Mouse (Mus musculus) C2C12 (cell line): ENCODE measurements at regions not wholly inside any gene's neighbourhood (a gene's known extent, or its start where the extent isn't known, plus 50 kb on each side); places are given as distances from the start of the nearest gene placed in this dataset.
A peak's percentile ranks its signal among the peaks of the same experiment; 100 is the strongest.

Experiments
- H3K27me3 ChIP-seq: one replicate; pipeline ENCODE4 v1.6.1; 2011; ENCODE audit not compliant: control insufficient read depth, insufficient read depth, insufficient read length
- H3K36me3 ChIP-seq: one replicate; pipeline ENCODE4 v1.6.1; 2011; ENCODE audit not compliant: control insufficient read depth, insufficient read depth
- H3K4me3 ChIP-seq: one replicate; pipeline ENCODE4 v1.5.1; 2011; ENCODE audit warnings: mild to moderate bottlenecking, control low read depth; ENCODE audit not compliant: poor library complexity, insufficient read depth, severe bottlenecking
- H3K79me2 ChIP-seq: one replicate; pipeline ENCODE4 v1.6.1; 2011; ENCODE audit not compliant: control insufficient read depth, insufficient read depth
- H3K79me3 ChIP-seq: one replicate; pipeline ENCODE4 v1.6.1; 2011; ENCODE audit warnings: low read depth, control low read depth
- H3ac ChIP-seq: one replicate; pipeline ENCODE3; 2011; ENCODE audit warnings: low read depth; ENCODE audit not compliant: control insufficient read depth, insufficient read length
- CEBPB ChIP-seq: IDR thresholded peaks from one replicate; pipeline ENCODE4 v1.6.1; 2011; ENCODE audit warnings: low read depth, mild to moderate bottlenecking, control low read depth, moderate library complexity
- CTCF ChIP-seq: IDR thresholded peaks from one replicate; pipeline ENCODE4 v1.5.1; 2011; ENCODE audit not compliant: control insufficient read depth, insufficient read depth, insufficient read length
- FOSL1 ChIP-seq: IDR thresholded peaks from one replicate; pipeline ENCODE4 v1.8.0; 2011; ENCODE audit warnings: mild to moderate bottlenecking, low read length; ENCODE audit not compliant: poor library complexity, insufficient read depth, severe bottlenecking
- MAX ChIP-seq: IDR thresholded peaks from one replicate; pipeline ENCODE4 v1.6.1; 2011; ENCODE audit warnings: mild to moderate bottlenecking, control low read depth
- MYOD1 ChIP-seq: IDR thresholded peaks from one replicate; pipeline ENCODE4 v1.6.1; 2011; ENCODE audit warnings: low read depth; ENCODE audit not compliant: control insufficient read depth, insufficient read length
- MYOG ChIP-seq: IDR thresholded peaks from one replicate; pipeline ENCODE4 v1.6.1; 2011; ENCODE audit not compliant: control insufficient read depth, insufficient read length; ENCODE audit errors: extremely low read depth
- USF1 ChIP-seq: IDR thresholded peaks from one replicate; pipeline ENCODE4 v1.6.1; 2011; ENCODE audit warnings: low read depth, mild to moderate bottlenecking, control low read depth, moderate library complexity

GRCm38 (mm10) chr13:30040288-30040687 is 54.4 kb upstream of the E2f3 start:
- no peaks in the 10 kb centered on the region for H3K79me3 ChIP-seq
- no peaks in the 10 kb centered on the region for H3K36me3 ChIP-seq
- no peak for TF ChIP-seq MYOD1
- no peak for TF ChIP-seq FOSL1
- TF ChIP-seq CTCF: no peak
- TF ChIP-seq MYOG: no peak
- no peak for TF ChIP-seq CEBPB
- TF ChIP-seq MAX: no peak
- no peak for TF ChIP-seq USF1
- H3K79me2 ChIP-seq: no peaks in the 10 kb centered on the region
- no peak overlapping the region for H3ac ChIP-seq
- H3K27me3 ChIP-seq: no peaks in the 10 kb centered on the region
- H3K4me3 ChIP-seq: no peak overlapping the region

- no peaks in the 10 kb centered on the region for H3K36me3 ChIP-seq
- no peak overlapping the region for H3ac ChIP-seq
- TF ChIP-seq MYOD1 (no peak), CTCF (no peak), CEBPB (no peak), MAX (no peak), FOSL1 (no peak), MYOG (no peak), USF1 (no peak)
- H3K4me3 ChIP-seq: no peak overlapping the region
- no peaks in the 10 kb centered on the region for H3K27me3 ChIP-seq
- H3K79me3 ChIP-seq: no peaks in the 10 kb centered on the region
- no peaks in the 10 kb centered on the region for H3K79me2 ChIP-seq
Measured at GRCm38 (mm10) chr13:30039791-30040190, 53.9 kb upstream of the E2f3 start.

DNA sequence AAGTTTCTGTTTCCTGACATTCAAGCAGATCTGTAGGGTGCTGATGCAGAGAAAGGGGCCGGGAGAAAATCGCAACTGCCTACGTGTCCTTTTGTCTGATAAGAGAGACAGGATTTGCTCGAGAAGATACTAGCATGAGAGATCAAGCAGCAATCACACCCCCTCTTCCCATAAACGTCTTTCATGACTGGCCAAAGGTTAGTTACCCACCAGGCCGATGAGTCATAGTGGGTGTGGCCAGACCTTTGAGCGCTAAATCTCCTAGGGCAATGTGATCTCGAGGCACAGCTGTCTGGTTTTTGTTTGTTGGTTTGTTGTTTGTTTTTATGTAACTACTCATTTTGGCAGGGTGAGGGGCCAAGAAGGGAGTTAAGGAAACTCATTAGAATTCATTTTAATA is 50.7 kb upstream of the E2f3 start:
- TF ChIP-seq MYOG (no peak), CEBPB (no peak), USF1 (no peak), MYOD1 (peak; percentile 15), CTCF (no peak)
- Histone ChIP-seq H3K36me3 (no peaks in the 10 kb centered on the region), H3K79me3 (no peaks in the 10 kb centered on the region), H3ac (no peak overlapping the region), H3K79me2 (no peaks in the 10 kb centered on the region), H3K27me3 (no peaks in the 10 kb centered on the region), H3K4me3 (no peak overlapping the region)

DNA sequence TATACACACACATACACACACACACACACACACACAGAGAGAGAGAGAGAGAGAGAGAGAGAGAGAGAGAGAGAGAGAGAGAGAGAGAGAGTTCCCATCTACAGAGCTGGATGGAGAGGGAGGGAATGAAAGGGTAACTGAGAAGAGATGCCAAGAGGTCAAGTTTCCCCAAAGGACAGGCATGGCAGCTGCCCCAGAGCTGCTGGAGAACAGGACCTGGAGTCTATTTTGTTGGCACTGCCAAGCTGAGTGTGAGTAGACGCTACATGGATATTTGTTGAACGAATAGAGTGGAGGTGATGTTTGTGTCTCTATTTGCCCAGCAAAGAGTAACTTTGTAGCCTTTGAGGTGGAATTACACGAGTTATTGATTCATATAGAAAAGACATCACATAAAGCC is 50.2 kb upstream of the E2f3 start:
- no peak overlapping the region for H3ac ChIP-seq
- H3K36me3 ChIP-seq: no peaks in the 10 kb centered on the region
- TF ChIP-seq MYOG (no peak), CEBPB (no peak), MYOD1 (no peak), CTCF (no peak), FOSL1 (no peak), MAX (no peak), USF1 (no peak)
- no peaks in the 10 kb centered on the region for H3K79me2 ChIP-seq
- no peak overlapping the region for H3K4me3 ChIP-seq
- H3K27me3 ChIP-seq: no peaks in the 10 kb centered on the region
- H3K79me3 ChIP-seq: no peaks in the 10 kb centered on the region
